Mouse (Mus musculus): ENCODE measurements around the gene Cd3e. TPM values are rescaled to one million over a fixed set of nuclear protein-coding genes. Genes with fewer than 3 reads are reported as not detected.
"Not testable (repeated sequence)": the region's sequence is repeated elsewhere in the genome, so short reads cannot be mapped to it uniquely, and the experiment has no call there.

The Cd3e gene
- polyA plus RNA-seq, 1 experiment from 2014 or later = not detected

DNA sequence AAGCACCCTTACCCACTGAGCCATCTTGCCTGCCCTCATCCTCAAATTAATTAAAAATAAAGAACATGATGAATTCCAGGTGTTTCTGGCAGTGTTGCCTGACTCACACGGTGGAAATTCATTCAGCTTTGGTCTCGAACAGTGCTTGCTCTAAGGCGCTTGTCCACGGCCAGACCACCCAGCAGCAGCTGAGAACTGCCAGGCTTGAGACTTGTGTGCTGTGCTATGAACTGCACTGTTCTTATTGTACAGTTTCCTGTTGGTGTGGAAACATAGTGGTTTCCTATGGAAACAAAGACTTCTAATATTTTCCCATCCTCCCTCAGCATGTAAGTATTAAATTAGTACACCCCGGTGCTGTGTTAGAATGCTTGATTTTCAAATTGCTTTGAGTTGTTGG, 22.5 kb downstream of the Cd3e start:
- Histone ChIP-seq H3K4me3 (no peak overlapping the region), H3K27ac (no peak overlapping the region), H3K4me2 (replicated peaks) (no peak overlapping the region), H3K9me3 (no peaks in the 10 kb centered on the region), H3K4me1 (no peaks in the 10 kb centered on the region), H3K9ac (no peak overlapping the region), H3K36me3 (no peaks in the 10 kb centered on the region), H3K27me3 (replicated peaks) (no peaks in the 10 kb centered on the region)
- no peak for ATAC-seq (ENCODE audit: low FRiP score, low read depth)
- WGBS = 77% methylated on average over 5 of the region's 5 CpGs

DNA sequence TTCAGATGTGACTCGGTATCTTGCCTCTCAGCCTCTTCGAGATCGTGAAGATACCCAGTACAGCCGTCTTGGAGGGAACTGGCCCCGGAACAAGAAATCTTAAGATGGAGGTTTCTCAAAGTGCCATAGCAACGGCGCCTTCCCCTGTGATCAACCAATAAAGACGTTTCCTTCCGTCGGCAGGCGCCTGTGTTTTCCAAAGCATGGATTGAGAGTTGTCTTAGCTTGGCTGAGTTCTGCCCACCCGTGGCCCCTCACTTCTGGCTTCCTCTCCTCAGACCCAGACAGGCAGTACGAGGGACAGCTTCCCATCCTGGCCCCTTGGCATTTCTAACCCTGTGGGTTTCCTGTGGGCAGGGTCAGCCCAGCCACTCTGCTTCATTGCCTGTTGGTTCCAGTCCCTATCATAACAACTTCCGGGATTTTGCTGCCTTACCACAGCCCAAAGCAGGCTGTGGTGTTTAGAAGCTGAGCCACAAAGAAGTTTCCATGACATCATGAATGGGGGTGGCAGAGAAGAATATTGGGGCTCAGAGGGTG, 23.1 kb downstream of the Cd3e start:
- Histone ChIP-seq H3K9me3 (no peaks in the 10 kb centered on the region), H3K27ac (no peak overlapping the region), H3K9ac (no peak overlapping the region), H3K4me1 (no peaks in the 10 kb centered on the region), H3K27me3 (replicated peaks) (no peaks in the 10 kb centered on the region), H3K4me2 (replicated peaks) (no peak overlapping the region), H3K36me3 (no peaks in the 10 kb centered on the region), H3K4me3 (no peak overlapping the region)
- no peak for ATAC-seq (ENCODE audit: low FRiP score, low read depth)
- WGBS = 68% methylated on average over 14 of the region's 14 CpGs

DNA sequence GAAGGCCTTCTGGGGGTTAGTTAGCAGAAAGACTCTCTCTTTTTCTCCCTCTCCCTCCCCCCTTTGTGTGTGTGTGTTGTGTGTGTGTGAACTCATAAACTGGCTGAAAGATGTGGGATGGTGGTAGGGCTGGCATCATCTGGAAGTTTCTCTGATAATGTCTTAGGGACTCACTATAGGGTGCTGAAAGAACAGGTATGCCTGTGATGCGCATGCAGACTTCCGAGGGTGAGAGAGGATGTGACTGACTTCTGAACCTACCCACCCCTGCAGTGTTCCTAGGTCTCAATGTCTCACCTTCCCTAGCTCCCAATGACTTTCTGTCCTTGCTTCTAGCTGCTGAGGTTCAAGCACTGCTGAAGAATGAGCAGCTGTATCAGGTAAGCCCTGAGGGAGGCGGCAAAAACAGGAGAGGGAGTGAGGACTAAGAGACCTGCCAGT, 23.7 kb downstream of the Cd3e start:
- H3K9ac ChIP-seq = no peak overlapping the region
- 84% methylated on average over 3 of the region's 3 CpGs for WGBS
- H3K36me3 ChIP-seq = no peaks in the 10 kb centered on the region
- H3K4me2 ChIP-seq (replicated peaks) = no peak overlapping the region
- H3K27me3 ChIP-seq (replicated peaks) = no peaks in the 10 kb centered on the region
- no peak for ATAC-seq (ENCODE audit: low FRiP score, low read depth)
- H3K27ac ChIP-seq = no peak overlapping the region
- H3K9me3 ChIP-seq = no peaks in the 10 kb centered on the region
- H3K4me3 ChIP-seq = no peak overlapping the region
- no peaks in the 10 kb centered on the region for H3K4me1 ChIP-seq

DNA sequence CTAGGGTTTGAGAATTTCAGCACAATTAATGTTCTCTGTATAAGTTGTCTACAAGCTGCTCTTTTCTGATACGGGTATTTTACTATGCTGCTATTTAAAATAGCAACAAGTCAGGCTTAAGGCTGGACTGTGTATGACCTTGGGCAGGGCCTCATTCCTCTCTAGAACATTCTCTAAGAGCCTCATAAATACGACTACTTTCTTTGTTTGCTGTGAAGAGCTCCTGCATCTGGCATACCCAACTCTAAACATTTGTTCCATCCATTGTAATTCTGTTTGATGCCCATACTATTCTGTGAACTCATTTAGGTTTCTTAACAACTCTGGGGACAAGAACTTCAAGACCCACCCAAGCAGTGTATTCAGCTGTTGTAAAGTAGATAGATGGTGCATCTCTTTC, 26.4 kb downstream of the Cd3e start:
- H3K4me1 ChIP-seq = no peaks in the 10 kb centered on the region
- ATAC-seq (ENCODE audit: low FRiP score, low read depth) = no peak
- no peak overlapping the region for H3K9ac ChIP-seq
- H3K9me3 ChIP-seq = no peaks in the 10 kb centered on the region
- no peaks in the 10 kb centered on the region for H3K36me3 ChIP-seq
- H3K4me3 ChIP-seq = no peak overlapping the region
- no peak overlapping the region for H3K4me2 ChIP-seq (replicated peaks)
- 74% methylated on average over 2 of the region's 2 CpGs for WGBS
- no peaks in the 10 kb centered on the region for H3K27me3 ChIP-seq (replicated peaks)
- no peak overlapping the region for H3K27ac ChIP-seq

DNA sequence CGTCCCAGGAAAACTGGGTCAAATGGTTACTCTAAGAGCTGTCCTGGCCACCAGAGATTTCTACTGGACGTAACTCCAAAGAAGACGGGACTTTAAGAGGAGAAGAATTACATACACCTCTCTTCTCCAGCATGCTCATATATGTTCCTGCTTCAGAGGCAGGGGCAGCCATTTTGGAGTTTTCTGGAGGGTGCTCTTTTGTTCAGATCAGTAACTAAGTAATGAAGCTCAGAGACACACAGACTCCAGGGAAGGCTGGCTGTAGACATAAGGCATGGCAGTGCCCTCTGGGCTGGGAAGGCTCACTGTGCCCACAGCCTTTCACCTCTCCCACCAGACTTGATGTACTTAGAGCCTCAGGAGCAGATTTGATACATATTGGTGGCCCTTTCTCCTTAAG, 26.9 kb downstream of the Cd3e start:
- Histone ChIP-seq H3K9me3 (no peaks in the 10 kb centered on the region), H3K4me3 (no peak overlapping the region), H3K9ac (no peak overlapping the region), H3K4me1 (no peaks in the 10 kb centered on the region), H3K36me3 (no peaks in the 10 kb centered on the region), H3K4me2 (replicated peaks) (no peak overlapping the region), H3K27ac (no peak overlapping the region), H3K27me3 (replicated peaks) (no peaks in the 10 kb centered on the region)
- 89% methylated on average over 3 of the region's 3 CpGs for WGBS
- no peak for ATAC-seq (ENCODE audit: low FRiP score, low read depth)

DNA sequence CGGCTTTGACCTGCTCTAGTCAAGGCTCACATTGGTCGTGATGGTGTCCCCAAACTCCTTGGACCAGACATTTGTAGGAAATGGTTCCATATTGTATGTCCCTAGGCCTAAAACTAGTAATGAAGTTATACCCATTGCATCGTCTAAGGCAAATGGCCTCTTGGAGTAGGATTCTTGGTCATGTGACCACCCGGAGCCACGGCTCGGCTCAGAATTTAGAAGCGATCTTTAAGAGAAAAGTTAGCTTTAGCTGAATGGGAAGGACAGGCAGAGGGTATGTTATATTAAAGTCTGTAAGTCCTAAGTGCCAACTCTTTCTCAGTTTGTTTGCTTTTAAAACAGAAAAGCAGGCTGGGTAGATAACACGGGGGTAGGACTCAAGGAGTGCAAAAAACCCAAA, 27.3 kb downstream of the Cd3e start:
- 92% methylated on average over 8 of the region's 8 CpGs for WGBS
- Histone ChIP-seq H3K9ac (no peak overlapping the region), H3K27me3 (replicated peaks) (no peaks in the 10 kb centered on the region), H3K4me2 (replicated peaks) (no peak overlapping the region), H3K4me3 (no peak overlapping the region), H3K36me3 (no peaks in the 10 kb centered on the region), H3K9me3 (no peaks in the 10 kb centered on the region), H3K27ac (no peak overlapping the region), H3K4me1 (no peaks in the 10 kb centered on the region)
- no peak for ATAC-seq (ENCODE audit: low FRiP score, low read depth)

DNA sequence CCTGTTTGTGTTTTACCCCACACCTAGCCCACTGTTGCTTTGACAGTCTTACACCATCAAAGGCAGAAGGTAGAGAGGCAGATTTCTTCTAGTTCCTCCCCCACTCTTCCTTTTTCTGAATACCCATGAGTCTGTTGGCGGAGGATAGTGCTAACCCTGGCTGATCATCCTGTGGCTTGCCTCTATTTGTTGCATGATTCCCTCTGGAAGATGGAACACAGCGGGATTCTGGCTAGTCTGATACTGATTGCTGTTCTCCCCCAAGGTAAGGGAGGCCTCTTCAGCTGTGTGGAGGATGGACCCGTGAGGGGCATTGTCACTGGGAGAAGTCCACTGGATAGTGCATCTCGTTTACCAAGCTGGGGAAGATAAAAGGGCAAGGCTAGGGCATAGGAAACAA, 27.8 kb downstream of the Cd3e start, which contains the start of gene Cd3d:
Gene Cd3d (plus strand): TSS at position 111 of the 400 bp plus-strand sequence.
- Histone ChIP-seq H3K4me1 (no peaks in the 10 kb centered on the region), H3K27me3 (replicated peaks) (no peaks in the 10 kb centered on the region), H3K4me3 (no peak within 1 kb of the TSS), H3K9ac (no peak within 1 kb of the TSS), H3K9me3 (no peaks in the 10 kb centered on the region), H3K27ac (no peak within 1 kb of the TSS), H3K36me3 (no peaks in the 10 kb centered on the region), H3K4me2 (replicated peaks) (no peak within 1 kb of the TSS)
- no peak for ATAC-seq (ENCODE audit: low FRiP score, low read depth)
- WGBS = 80% methylated on average over 4 of the region's 4 CpGs

DNA sequence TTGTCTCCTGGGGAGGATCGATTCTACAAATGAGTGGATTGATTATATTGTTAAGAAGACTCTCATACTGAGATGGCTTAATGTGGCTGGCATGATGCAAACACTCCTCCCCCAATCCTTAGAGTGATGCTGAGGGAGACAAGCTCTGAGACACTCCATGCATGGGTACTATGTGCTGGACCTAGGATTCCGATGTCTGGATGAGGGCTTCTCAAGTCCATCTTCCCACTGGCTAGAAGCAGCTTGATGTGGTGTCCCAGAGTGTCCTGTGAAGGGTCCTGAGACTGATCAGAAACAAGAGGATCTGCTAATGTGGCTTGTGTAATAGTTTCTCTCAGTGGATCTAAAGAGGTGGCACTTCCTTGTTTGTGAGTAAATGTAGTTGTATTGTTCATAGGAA, 28.3 kb downstream of the Cd3e start:
- no peak for ATAC-seq (ENCODE audit: low FRiP score, low read depth)
- no peak overlapping the region for H3K4me3 ChIP-seq
- no peaks in the 10 kb centered on the region for H3K9me3 ChIP-seq
- 87% methylated on average over 2 of the region's 2 CpGs for WGBS
- H3K4me1 ChIP-seq = no peaks in the 10 kb centered on the region
- H3K9ac ChIP-seq = no peak overlapping the region
- H3K27me3 ChIP-seq (replicated peaks) = no peaks in the 10 kb centered on the region
- H3K4me2 ChIP-seq (replicated peaks) = no peak overlapping the region
- no peak overlapping the region for H3K27ac ChIP-seq
- H3K36me3 ChIP-seq = no peaks in the 10 kb centered on the region

DNA sequence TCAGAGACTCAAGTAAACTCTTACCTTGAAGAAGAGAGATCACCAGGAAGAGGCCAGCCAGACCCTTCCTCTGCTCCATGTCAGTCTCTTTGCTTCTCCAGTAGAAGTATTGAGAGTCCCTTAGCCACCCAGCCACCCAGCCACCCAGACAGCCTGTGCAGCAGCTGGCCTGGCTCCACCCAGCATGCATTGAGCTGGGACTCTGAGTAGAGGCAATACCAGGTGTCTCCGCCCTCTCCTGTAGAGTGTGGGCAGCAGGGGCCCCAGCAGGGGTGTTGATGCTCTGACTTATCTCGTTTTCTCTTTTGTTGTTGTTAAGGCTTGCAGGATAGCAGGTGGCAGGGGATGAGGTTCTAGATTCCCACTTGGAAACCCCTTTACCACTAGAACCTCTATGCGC, 29.2 kb downstream of the Cd3e start, which contains the start of gene Cd3g:
Gene Cd3g (minus strand): TSS at position 190 of the 400 bp plus-strand sequence.
- Histone ChIP-seq H3K27ac (no peak within 1 kb of the TSS), H3K4me1 (no peaks in the 10 kb centered on the region), H3K9me3 (no peaks in the 10 kb centered on the region), H3K4me2 (replicated peaks) (no peak within 1 kb of the TSS), H3K9ac (no peak within 1 kb of the TSS), H3K4me3 (no peak within 1 kb of the TSS), H3K36me3 (no peaks in the 10 kb centered on the region), H3K27me3 (replicated peaks) (no peaks in the 10 kb centered on the region)
- ATAC-seq (ENCODE audit: low FRiP score, low read depth) = no peak
- 73% methylated on average over 3 of the region's 3 CpGs for WGBS

DNA sequence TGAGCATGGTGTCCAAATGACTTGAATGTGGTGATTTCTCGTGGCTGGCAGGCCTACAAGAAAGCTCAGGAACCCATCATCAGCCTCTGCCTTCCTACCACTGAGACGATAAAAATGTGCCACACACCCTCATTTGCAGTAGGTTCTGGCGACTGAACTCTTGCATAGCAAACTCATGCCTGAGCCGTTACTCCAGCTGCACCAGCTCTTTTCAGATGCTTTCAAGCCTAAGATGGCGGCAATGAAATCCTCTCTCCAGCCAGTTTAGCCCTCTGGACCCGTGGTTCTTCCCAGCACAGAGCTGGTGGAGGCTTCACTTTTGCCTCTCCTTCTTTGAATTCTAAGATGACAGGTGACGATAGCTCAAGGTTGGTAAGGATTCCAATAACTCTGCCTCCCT, 29.6 kb downstream of the Cd3e start:
- Histone ChIP-seq H3K4me3 (no peak overlapping the region), H3K4me1 (no peaks in the 10 kb centered on the region), H3K4me2 (replicated peaks) (no peak overlapping the region), H3K9ac (no peak overlapping the region), H3K27ac (no peak overlapping the region), H3K27me3 (replicated peaks) (no peaks in the 10 kb centered on the region), H3K36me3 (no peaks in the 10 kb centered on the region), H3K9me3 (no peaks in the 10 kb centered on the region)
- no peak for ATAC-seq (ENCODE audit: low FRiP score, low read depth)
- 78% methylated on average over 7 of the region's 7 CpGs for WGBS

DNA sequence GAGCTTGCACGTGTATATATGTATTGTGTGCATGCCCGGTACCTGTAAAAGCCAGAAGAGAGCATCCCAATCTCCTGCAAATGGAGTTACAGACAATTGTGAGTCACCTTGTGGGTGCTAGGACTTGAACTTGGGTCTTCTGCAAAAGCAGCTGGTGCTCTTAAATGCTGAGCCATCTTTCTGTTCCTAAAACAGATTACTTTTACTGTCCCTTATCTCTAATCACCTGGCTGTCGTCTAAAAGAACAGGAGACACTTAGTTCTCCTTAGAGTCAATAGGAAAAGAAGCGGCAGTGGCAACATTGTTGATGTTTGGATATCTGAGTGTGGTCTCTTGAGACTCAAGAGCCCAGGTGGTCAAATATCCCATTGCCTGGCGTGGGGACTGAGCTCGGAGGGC, 31.6 kb downstream of the Cd3e start:
- no peak for ATAC-seq (ENCODE audit: low FRiP score, low read depth)
- 83% methylated on average over 6 of the region's 6 CpGs for WGBS
- Histone ChIP-seq H3K9ac (no peak overlapping the region), H3K36me3 (no peaks in the 10 kb centered on the region), H3K4me1 (no peaks in the 10 kb centered on the region), H3K4me3 (no peak overlapping the region), H3K4me2 (replicated peaks) (no peak overlapping the region), H3K9me3 (no peaks in the 10 kb centered on the region), H3K27ac (no peak overlapping the region), H3K27me3 (replicated peaks) (no peaks in the 10 kb centered on the region)

DNA sequence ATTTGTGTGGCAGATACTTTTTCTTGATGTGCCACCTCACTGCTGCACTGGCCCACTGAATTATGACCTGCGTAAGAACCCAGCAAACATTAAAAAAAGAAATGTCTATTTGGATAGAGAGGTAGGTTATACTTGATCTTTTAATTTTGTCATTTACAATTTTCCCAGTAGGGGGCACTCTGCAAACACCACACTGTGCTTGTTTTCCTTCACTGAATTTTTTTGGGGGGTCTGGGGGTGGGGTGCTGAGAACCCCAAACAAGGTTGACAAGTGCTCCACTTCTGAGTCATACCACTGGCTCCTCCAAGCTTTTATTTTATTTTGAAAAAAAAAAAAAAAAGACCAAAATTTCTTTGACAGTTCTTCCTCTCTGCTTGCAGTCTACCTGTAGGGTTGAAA, 40.0 kb downstream of the Cd3e start:
- Histone ChIP-seq H3K4me3 (no peak overlapping the region), H3K9me3 (no peaks in the 10 kb centered on the region), H3K4me1 (peaks cover 9% of the 10 kb centered on the region), H3K27me3 (replicated peaks) (0 out of 2 replicates have a peak, but pooled peaks cover 3% of the 10 kb centered on the region), H3K36me3 (no peaks in the 10 kb centered on the region), H3K4me2 (replicated peaks) (no peak overlapping the region), H3K27ac (no peak overlapping the region), H3K9ac (no peak overlapping the region)
- no peak for ATAC-seq (ENCODE audit: low FRiP score, low read depth)
- 76% methylated on average over 1 of the region's 1 CpGs for WGBS

DNA sequence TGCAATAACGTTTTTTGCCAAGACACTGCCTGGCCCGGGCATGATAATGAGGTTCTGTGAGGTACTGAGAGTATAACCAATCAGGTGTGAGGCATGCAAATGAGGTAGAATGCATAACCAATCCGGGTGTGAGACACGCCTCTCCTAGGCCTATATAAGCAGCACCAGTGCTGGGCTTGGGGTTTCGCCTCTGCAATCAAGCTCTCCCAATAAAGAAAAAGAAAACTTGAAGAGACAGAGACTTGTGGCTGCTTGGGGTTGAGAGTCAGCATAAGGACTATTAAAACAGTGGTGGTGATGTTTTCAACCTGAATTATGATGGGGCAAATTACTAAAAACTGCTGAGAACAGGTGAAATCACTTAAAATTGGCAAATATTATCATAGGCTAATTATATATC, 41.7 kb downstream of the Cd3e start:
- not testable (repeated sequence) for H3K27ac ChIP-seq; H3K4me3 ChIP-seq; H3K4me2 ChIP-seq (replicated peaks); H3K9me3 ChIP-seq; H3K36me3 ChIP-seq; ATAC-seq (ENCODE audit: low FRiP score, low read depth); H3K27me3 ChIP-seq (replicated peaks); H3K9ac ChIP-seq
- peaks cover 14% of the 10 kb centered on the region for H3K4me1 ChIP-seq
- 87% methylated on average over 5 of the region's 5 CpGs for WGBS
